Mouse (Mus musculus) kidney, postnatal 0 days (tissue): ENCODE results near the gene 4930438A08Rik. TPM values are rescaled to one million over a fixed set of nuclear protein-coding genes. Genes with fewer than 3 reads are reported as not detected.

Experiments used
- ATAC-seq: fragments of 200-750 bp; cut with Nextera tagmentation; replicated peaks from 2 replicates; pipeline ENCODE4 v1.8.0; 2017; ENCODE audit warnings: low read depth, moderate number of reproducible peaks, moderate TSS enrichment, moderate library complexity; ENCODE audit not compliant: low FRiP score
- DNase-seq: peaks from one replicate; pipeline ENCODE4 v3.0.0-alpha.2; 2016; ENCODE audit warnings: low spot score
- H3K27ac ChIP-seq: fragments of 300-500 bp; sonication (generic); 2 replicates; pipeline ENCODE4 v1.5.1; 2014; ENCODE audit warnings: mild to moderate bottlenecking
- H3K27me3 ChIP-seq: fragments of 300-500 bp; sonication (generic); 2 replicates; pipeline ENCODE4 v1.6.1; 2014; ENCODE audit warnings: low read length, mixed read lengths; ENCODE audit not compliant: insufficient read depth
- H3K36me3 ChIP-seq: fragments of 300-500 bp; sonication (generic); 2 replicates; pipeline ENCODE4 v1.6.1; 2014; ENCODE audit warnings: low read length, mixed read lengths; ENCODE audit not compliant: insufficient read depth
- H3K4me1 ChIP-seq: fragments of 300-500 bp; sonication (generic); replicated peaks from 2 replicates; pipeline ENCODE4 v1.6.1; 2014; ENCODE audit warnings: antibody characterized with exemption, low read length, mixed read lengths; ENCODE audit not compliant: insufficient read depth
- H3K4me2 ChIP-seq: fragments of 300-500 bp; sonication (generic); 2 replicates; pipeline ENCODE4 v1.6.1; 2014; ENCODE audit warnings: mild to moderate bottlenecking, low read length, moderate library complexity, mixed read lengths
- H3K4me3 ChIP-seq: fragments of 300-500 bp; sonication (generic); replicated peaks from 2 replicates; pipeline ENCODE4 v1.5.1; 2014; ENCODE audit warnings: low read depth, low read length
- H3K9ac ChIP-seq: fragments of 300-500 bp; sonication (generic); 2 replicates; pipeline ENCODE4 v1.6.1; 2014; ENCODE audit warnings: low read depth, low read length
- H3K9me3 ChIP-seq: fragments of 300-500 bp; sonication (generic); replicated peaks from 2 replicates; pipeline ENCODE4 v1.6.1; 2016; ENCODE audit warnings: low read length, inconsistent platforms, mixed read lengths
- CTCF ChIP-seq: IDR thresholded peaks from 2 replicates; pipeline ENCODE4 v1.5.1; 2016; ENCODE audit warnings: antibody characterized with exemption, low read depth, mild to moderate bottlenecking, moderate library complexity
- WGBS: fragments of 180-500 bp; shearing (Covaris S2); extraction: QIAGEN DNeasy Blood & Tissue Kit; methylation state at CpG from one replicate; pipeline ENCODE4 v1.1.7; 2014; 5-methylcytosine and 5-hydroxymethylcytosine counted together
- polyA plus RNA-seq: library from polyadenylated mRNA; unstranded; fragments of >200 nt; fragmentation: Nextera tagmentation; extraction: Ambion mirVana; gene quantifications from 2 replicates; pipeline ENCODE4 v1.2.1, GENCODE M21; 2015

4930438A08Rik gene
- polyA plus RNA-seq, 1 experiment from 2014 or later, result 0.07 TPM

GRCm38 (mm10) chr11:58257816-58258215 is 16.8 kb upstream of the 4930438A08Rik start:
- no peaks in the 10 kb centered on the region for H3K27me3 ChIP-seq
- H3K9ac ChIP-seq, result no peak overlapping the region
- no peak overlapping the region for H3K4me2 ChIP-seq
- H3K27ac ChIP-seq, result no peak overlapping the region
- H3K4me3 ChIP-seq, result no peak overlapping the region
- H3K9me3 ChIP-seq, result no peaks in the 10 kb centered on the region
- DNase-seq (no peak), ATAC-seq (no peak)
- WGBS, result 85% methylated on average over 5 of the region's 5 CpGs
- no peaks in the 10 kb centered on the region for H3K4me1 ChIP-seq
- no peak for TF ChIP-seq CTCF
- no peaks in the 10 kb centered on the region for H3K36me3 ChIP-seq

DNA sequence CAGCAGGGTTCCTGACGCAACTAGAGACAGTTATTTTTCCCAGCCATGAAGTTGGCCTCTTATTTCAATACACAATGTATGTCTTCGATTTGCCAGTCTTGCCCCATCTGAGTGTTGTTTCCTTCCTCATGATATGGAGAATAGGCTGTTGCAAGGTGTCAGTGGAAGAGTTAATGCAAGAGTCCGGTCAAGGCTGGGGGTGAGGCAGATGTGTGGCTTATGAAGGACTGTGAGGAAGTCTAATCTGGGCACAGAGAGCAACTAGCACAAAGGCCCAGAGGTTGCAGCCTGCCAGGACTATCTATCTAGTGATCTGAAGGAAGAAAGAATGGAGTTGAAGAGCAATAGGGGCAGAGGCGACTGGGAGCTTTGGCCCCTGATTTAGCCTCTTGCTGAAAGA is 14.4 kb upstream of the 4930438A08Rik start:
- 84% methylated on average over 4 of the region's 4 CpGs for WGBS
- ATAC-seq, result no peak

DNA sequence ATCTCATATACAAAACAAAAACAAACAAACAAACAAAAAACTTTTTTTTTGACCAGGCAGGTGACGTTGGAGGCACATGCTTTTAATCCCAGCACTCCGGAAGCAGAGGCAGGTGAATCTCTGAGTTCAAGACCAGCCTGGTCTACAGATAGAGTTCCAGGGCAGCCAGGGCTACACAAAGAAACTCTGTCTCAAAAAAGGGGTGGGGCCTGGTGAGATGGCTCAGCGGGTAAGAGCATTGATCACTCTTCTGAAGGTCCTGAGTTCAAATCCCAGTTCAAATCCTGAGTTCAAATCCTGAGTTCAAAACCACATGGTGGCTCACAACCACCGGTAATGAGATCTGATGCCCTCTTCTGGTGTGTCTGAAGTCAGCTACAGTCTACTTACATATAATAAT is 12.8 kb upstream of the 4930438A08Rik start:
- Histone ChIP-seq H3K27me3 (no peaks in the 10 kb centered on the region), H3K9ac (no peak overlapping the region), H3K4me3 (no peak overlapping the region), H3K27ac (no peak overlapping the region), H3K36me3 (no peaks in the 10 kb centered on the region), H3K9me3 (no peaks in the 10 kb centered on the region), H3K4me2 (no peak overlapping the region), H3K4me1 (no peaks in the 10 kb centered on the region)
- ATAC-seq (no peak), DNase-seq (no peak)
- TF ChIP-seq CTCF, result no peak
- 86% methylated on average over 4 of the region's 4 CpGs for WGBS

More for the DNA sequence above, 14.4 kb upstream of the 4930438A08Rik start:
- Histone ChIP-seq H3K27ac (no peak overlapping the region), H3K36me3 (no peaks in the 10 kb centered on the region), H3K4me2 (no peak overlapping the region), H3K9ac (no peak overlapping the region), H3K27me3 (no peaks in the 10 kb centered on the region), H3K4me1 (no peaks in the 10 kb centered on the region), H3K4me3 (no peak overlapping the region), H3K9me3 (no peaks in the 10 kb centered on the region)
- TF ChIP-seq CTCF, result no peak
- DNase-seq, result no peak

- no peaks in the 10 kb centered on the region for H3K27me3 ChIP-seq
- ATAC-seq (no peak), DNase-seq (no peak)
- no peaks in the 10 kb centered on the region for H3K4me1 ChIP-seq
- H3K9me3 ChIP-seq, result no peaks in the 10 kb centered on the region
- no peak overlapping the region for H3K4me3 ChIP-seq
- no peak for TF ChIP-seq CTCF
- no peak overlapping the region for H3K9ac ChIP-seq
- no peak overlapping the region for H3K4me2 ChIP-seq
- H3K36me3 ChIP-seq, result no peaks in the 10 kb centered on the region
- 71% methylated on average over 3 of the region's 3 CpGs for WGBS
- no peak overlapping the region for H3K27ac ChIP-seq
Observed at GRCm38 (mm10) chr11:58262336-58262735, 12.3 kb upstream of the 4930438A08Rik start.

DNA sequence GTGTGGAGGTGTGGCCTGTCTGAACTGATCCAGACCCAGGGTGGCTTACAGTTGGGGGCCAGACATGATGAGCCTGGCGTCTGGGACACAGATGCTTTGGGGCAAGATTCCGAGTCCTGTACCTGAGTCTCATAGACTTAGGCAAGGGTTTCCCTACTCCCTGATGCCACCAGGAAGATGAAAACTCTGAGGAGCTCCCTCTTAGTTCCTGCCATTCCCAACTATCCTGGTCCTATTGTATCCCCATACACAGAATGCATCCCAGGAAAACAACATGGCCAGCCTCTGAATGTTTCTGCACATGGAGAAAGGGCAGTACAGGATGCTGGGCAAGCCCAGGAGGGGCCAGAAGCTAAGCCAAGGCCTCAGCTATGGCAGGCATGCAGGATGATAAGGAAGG is 11.1 kb upstream of the 4930438A08Rik start:
- 74% methylated on average over 2 of the region's 2 CpGs for WGBS
- Histone ChIP-seq H3K27ac (no peak overlapping the region), H3K9ac (no peak overlapping the region), H3K9me3 (no peaks in the 10 kb centered on the region), H3K4me2 (no peak overlapping the region), H3K4me1 (no peaks in the 10 kb centered on the region), H3K27me3 (no peaks in the 10 kb centered on the region), H3K4me3 (no peak overlapping the region), H3K36me3 (no peaks in the 10 kb centered on the region)
- no peak for TF ChIP-seq CTCF
- DNase-seq (no peak), ATAC-seq (no peak)

DNA sequence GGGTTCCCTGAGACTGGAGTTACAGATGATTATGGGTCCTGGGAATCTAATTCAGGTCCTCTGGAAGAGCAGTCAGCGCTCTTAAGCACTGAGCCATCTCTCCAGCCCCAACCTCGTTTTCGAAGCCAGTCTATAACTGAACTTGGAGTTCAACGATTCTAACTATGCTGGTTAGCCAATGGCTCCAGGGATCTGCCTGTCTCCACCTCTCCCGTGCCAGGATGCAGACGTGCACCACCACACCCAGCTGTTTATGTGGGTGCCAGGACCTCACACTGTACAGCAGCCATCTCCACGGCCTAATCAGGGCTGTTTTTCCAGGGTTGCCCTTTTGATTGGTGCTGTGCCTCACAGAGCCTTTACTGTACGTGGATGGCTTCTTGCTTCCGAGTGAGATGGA is 10.1 kb upstream of the 4930438A08Rik start:
- WGBS, result 69% methylated on average over 9 of the region's 9 CpGs
- DNase-seq (no peak), ATAC-seq (no peak)
- H3K4me3 ChIP-seq, result no peak overlapping the region
- H3K36me3 ChIP-seq, result no peaks in the 10 kb centered on the region
- H3K27ac ChIP-seq, result no peak overlapping the region
- H3K27me3 ChIP-seq, result no peaks in the 10 kb centered on the region
- H3K4me2 ChIP-seq, result no peak overlapping the region
- no peaks in the 10 kb centered on the region for H3K9me3 ChIP-seq
- no peak overlapping the region for H3K9ac ChIP-seq
- TF ChIP-seq CTCF, result no peak
- no peaks in the 10 kb centered on the region for H3K4me1 ChIP-seq

DNA sequence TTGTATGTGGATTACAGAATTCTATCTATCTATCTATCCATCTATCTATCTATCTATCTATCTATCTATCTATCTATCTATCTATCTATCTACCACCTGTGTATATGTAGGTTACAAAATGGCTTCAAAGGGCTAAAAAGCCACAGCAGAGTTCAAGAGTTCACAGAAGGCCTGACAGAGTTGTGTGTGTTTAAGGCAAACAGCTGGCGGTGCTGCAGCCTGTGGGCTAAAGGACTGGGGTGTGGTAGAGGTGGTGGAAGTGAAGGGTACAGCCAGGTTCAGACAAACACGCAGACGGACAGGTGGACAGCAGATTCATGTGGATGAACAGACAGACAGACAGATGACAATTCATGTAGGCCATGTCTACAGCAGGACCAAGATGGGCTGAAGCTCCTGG is 6.3 kb upstream of the 4930438A08Rik start:
- H3K27ac ChIP-seq, result no peak overlapping the region
- no peaks in the 10 kb centered on the region for H3K9me3 ChIP-seq
- WGBS, result 85% methylated on average over 3 of the region's 3 CpGs
- H3K9ac ChIP-seq, result no peak overlapping the region
- H3K27me3 ChIP-seq, result no peaks in the 10 kb centered on the region
- ATAC-seq (no peak), DNase-seq (no peak)
- no peaks in the 10 kb centered on the region for H3K4me1 ChIP-seq
- H3K4me2 ChIP-seq, result no peak overlapping the region
- TF ChIP-seq CTCF, result no peak
- H3K36me3 ChIP-seq, result no peaks in the 10 kb centered on the region
- no peak overlapping the region for H3K4me3 ChIP-seq
